Mouse (Mus musculus) large intestine, adult 2 months (tissue): ENCODE results near the gene Zzef1. TPM values are rescaled to one million over a fixed set of nuclear protein-coding genes. Genes with fewer than 3 reads are reported as not detected.
A peak's percentile ranks its signal among the peaks of the same experiment; 100 is the strongest.

ENCODE experiments used
- DNase-seq: peaks from one replicate; pipeline ENCODE4 v3.0.0-alpha.2; 2012; ENCODE audit warnings: low read depth, low spot score
- WGBS: fragments of 180-500 bp; shearing (Covaris S2); methylation state at CpG from one replicate; pipeline ENCODE4 v1.1.7; 2018; 5-methylcytosine and 5-hydroxymethylcytosine counted together
- polyA plus RNA-seq: library from polyadenylated mRNA; depleted of rRNA; stranded (reverse); fragments of >200 nt; gene quantifications from 2 replicates; pipeline ENCODE4 v1.2.3, GENCODE M21; 2012

Gene Zzef1
- polyA plus RNA-seq, 1 experiment, result 56.0 TPM

GRCm38 (mm10) chr11:72866446-72866845 is 70.4 kb downstream of the Zzef1 start:
- 87% methylated on average over 7 of the region's 7 CpGs for WGBS
- no peak for DNase-seq

- DNase-seq, result no peak
- 65% methylated on average over 1 of the region's 1 CpGs for WGBS
Observed at GRCm38 (mm10) chr11:72872061-72872460, 76.0 kb downstream of the Zzef1 start.

- peak; percentile 10 for DNase-seq
- 61% methylated on average over 1 of the region's 1 CpGs for WGBS
Observed at GRCm38 (mm10) chr11:72892623-72893022, 96.6 kb downstream of the Zzef1 start.

GRCm38 (mm10) chr11:72908391-72908790 is 112.4 kb downstream of the Zzef1 start:
- 76% methylated on average over 4 of the region's 4 CpGs for WGBS
- no peak for DNase-seq

GRCm38 (mm10) chr11:72917299-72917996 is 121.4 kb downstream of the Zzef1 start:
- WGBS, result 54% methylated on average over 7 of the region's 7 CpGs
- no peak for DNase-seq

GRCm38 (mm10) chr11:72923116-72923515 is 127.1 kb downstream of the Zzef1 start:
- DNase-seq, result no peak
- 48% methylated on average over 4 of the region's 4 CpGs for WGBS

- 69% methylated on average over 1 of the region's 1 CpGs for WGBS
- DNase-seq, result no peak
Observed at GRCm38 (mm10) chr11:72924458-72924857, 128.4 kb downstream of the Zzef1 start.

- WGBS, result 11% methylated on average over 2 of the region's 2 CpGs
Observed at GRCm38 (mm10) chr11:72925067-72925466, 129.0 kb downstream of the Zzef1 start.

GRCm38 (mm10) chr11:72926226-72926890 is 130.3 kb downstream of the Zzef1 start:
- WGBS, result 55% methylated on average over 13 of the region's 13 CpGs
- no peak for DNase-seq

More at GRCm38 (mm10) chr11:72925067-72925466, 129.0 kb downstream of the Zzef1 start:
- DNase-seq, result no peak

- DNase-seq, result no peak
- WGBS, result 33% methylated on average over 2 of the region's 2 CpGs
Observed at GRCm38 (mm10) chr11:72928516-72928915, 132.5 kb downstream of the Zzef1 start.

- 38% methylated on average over 20 of the region's 20 CpGs for WGBS
- no peak for DNase-seq
Observed at GRCm38 (mm10) chr11:72940208-72941143, 144.4 kb downstream of the Zzef1 start.

GRCm38 (mm10) chr11:72944996-72945793 is 149.2 kb downstream of the Zzef1 start:
- WGBS, result 65% methylated on average over 7 of the region's 7 CpGs
- DNase-seq, result no peak

- DNase-seq, result no peak
- 49% methylated on average over 6 of the region's 6 CpGs for WGBS
Observed at GRCm38 (mm10) chr11:72945875-72946559, 150.0 kb downstream of the Zzef1 start.

- 58% methylated on average over 6 of the region's 6 CpGs for WGBS
- no peak for DNase-seq
Observed at GRCm38 (mm10) chr11:72946560-72947119, 150.6 kb downstream of the Zzef1 start.

- DNase-seq, result no peak
- 83% methylated on average over 11 of the region's 11 CpGs for WGBS
Observed at GRCm38 (mm10) chr11:72947840-72948239, 151.8 kb downstream of the Zzef1 start.

GRCm38 (mm10) chr11:72948254-72948653 is 152.2 kb downstream of the Zzef1 start:
- WGBS, result 52% methylated on average over 7 of the region's 7 CpGs
- DNase-seq, result no peak

GRCm38 (mm10) chr11:72951137-72952000 is 155.3 kb downstream of the Zzef1 start:
- no peak for DNase-seq
- WGBS, result 15% methylated on average over 22 of the region's 22 CpGs

- DNase-seq, result peak; percentile 88
- WGBS, result 17% methylated on average over 3 of the region's 3 CpGs
Observed at GRCm38 (mm10) chr11:72952226-72952625, 156.2 kb downstream of the Zzef1 start.
